Mouse (Mus musculus): ENCODE results near the gene Mfap5. TPM values are rescaled to one million over a fixed set of nuclear protein-coding genes. Genes with fewer than 3 reads are reported as not detected.
"Not testable (repeated sequence)": the region's sequence is repeated elsewhere in the genome, so short reads cannot be mapped to it uniquely, and the experiment has no call there.

Gene Mfap5
- polyA plus RNA-seq (2014; fragmentation: Nextera tagmentation; extraction: Ambion mirVana), result 1.2 and 1.6 TPM in 2 replicates

DNA sequence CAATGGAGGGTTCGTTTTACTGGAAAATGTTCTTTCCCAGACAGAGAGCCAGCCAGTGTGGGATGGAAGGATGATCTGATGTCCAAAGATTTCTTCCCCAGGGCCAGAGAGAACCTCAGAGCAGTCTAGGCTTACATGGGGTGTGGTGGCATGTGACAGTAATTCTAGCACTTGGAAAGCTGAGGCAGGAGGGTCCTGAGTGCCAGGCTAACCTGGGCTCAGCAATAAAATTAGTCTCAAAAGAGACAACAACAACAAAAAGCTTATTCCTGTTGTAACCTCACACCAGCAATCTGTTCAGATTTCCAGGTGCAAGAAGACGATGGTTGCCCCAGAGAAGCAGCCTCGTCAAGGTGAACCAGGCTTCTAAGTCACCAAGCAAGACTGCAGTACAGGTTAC, at the start of gene Mfap5:
Mfap5 (plus strand) TSS at position 301 of the 400 bp plus-strand sequence.
- H3K9me3 ChIP-seq (ENCODE audit: control insufficient read depth, low read length), result no peaks in the 10 kb centered on the region
- WGBS, result 85% methylated on average over 3 of the region's 3 CpGs
- H3K27ac ChIP-seq (ENCODE audit: low read depth, low read length), result no peak within 1 kb of the TSS
- H3K36me3 ChIP-seq (ENCODE audit: control insufficient read depth, insufficient read depth, low read length), result no peaks in the 10 kb centered on the region
- H3K4me2 ChIP-seq (replicated peaks; ENCODE audit: low read depth, low read length), result no peak within 1 kb of the TSS
- H3K27me3 ChIP-seq (ENCODE audit: control insufficient read depth, insufficient read depth, low read length), result no peaks in the 10 kb centered on the region
- H3K4me3 ChIP-seq (ENCODE audit: low read depth, low read length), result no peak within 1 kb of the TSS
- ATAC-seq (ENCODE audit: low FRiP score) (no peak), DNase-seq (ENCODE audit: low spot score) (no peak)
- H3K9ac ChIP-seq (ENCODE audit: low read depth, low read length), result no peak within 1 kb of the TSS
- no peaks in the 10 kb centered on the region for H3K4me1 ChIP-seq (replicated peaks; ENCODE audit: control insufficient read depth, insufficient read depth, low read length)

DNA sequence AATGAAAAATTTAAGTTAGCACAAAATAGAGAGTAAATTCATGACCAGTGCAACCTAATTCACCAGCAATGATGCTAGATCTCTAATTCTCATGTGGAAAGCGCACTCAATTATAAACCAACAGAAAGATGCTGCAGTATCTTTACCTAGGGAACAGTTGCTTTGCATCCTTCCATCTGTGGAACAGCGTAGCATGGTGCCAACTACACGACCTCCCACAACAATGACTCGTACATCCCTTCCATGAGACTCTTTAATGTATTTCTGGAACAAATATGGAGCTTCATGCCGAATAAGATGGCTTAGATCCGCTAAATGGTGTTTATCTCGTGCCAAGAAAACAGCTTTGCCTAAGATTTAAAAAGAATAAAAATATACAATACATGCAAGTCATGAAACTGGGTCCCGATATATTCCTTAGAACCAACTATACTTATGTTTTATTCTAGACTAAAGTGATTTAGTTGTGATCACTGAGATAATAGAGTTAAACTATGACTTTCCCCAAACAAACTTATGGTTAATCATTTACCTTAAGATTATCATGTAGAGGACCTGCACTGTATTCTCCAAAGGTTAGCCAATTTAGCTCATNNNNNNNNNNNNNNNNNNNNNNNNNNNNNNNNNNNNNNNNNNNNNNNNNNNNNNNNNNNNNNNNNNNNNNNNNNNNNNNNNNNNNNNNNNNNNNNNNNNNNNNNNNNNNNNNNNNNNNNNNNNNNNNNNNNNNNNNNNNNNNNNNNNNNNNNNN, 46.5 kb upstream of the Mfap5 start:
- Histone ChIP-seq H3K36me3 (ENCODE audit: control insufficient read depth, insufficient read depth, low read length) (peaks cover 6% of the 10 kb centered on the region; the same call in 1 of the 2 replicates), H3K27me3 (ENCODE audit: control insufficient read depth, insufficient read depth, low read length) (no peaks in the 10 kb centered on the region), H3K27ac (ENCODE audit: low read depth, low read length) (no peak overlapping the region), H3K4me1 (replicated peaks; ENCODE audit: control insufficient read depth, insufficient read depth, low read length) (no peaks in the 10 kb centered on the region), H3K9ac (ENCODE audit: low read depth, low read length) (no peak overlapping the region), H3K9me3 (ENCODE audit: control insufficient read depth, low read length) (no peaks in the 10 kb centered on the region), H3K4me2 (replicated peaks; ENCODE audit: low read depth, low read length) (no peak overlapping the region), H3K4me3 (ENCODE audit: low read depth, low read length) (no peak overlapping the region)
- WGBS, result 97% methylated on average over 8 of the region's 8 CpGs
- ATAC-seq (ENCODE audit: low FRiP score), result no peak
- DNase-seq (ENCODE audit: low spot score), result no peak

DNA sequence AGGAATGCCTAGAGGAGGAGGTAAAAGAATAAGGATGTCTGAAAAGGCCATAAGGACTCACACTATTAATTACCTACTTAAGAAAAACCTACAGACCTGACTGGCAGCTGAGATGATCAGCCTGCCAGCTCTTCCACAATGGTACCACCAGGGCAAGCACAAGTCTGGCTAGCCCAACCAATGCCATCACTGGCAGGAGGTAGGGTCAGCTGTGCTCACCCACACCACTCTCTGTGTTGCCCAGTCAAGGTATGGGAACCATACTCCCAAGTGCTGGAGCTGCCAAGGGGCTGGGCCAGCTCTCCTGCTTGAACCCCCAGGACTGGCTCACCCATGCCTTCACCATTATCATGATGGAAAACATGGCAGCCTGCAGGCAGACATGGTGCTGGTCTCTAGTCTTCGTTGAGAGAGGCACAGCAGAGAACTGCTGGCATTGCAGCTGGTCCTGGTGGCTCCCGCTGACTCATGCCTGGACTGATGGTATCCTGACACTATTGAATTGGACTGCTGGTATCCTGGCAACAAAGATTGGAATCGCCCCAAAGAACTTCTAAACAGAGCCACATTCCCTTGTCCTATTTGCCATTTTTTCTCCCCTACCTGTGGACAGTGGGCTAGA, 39.4 kb upstream of the Mfap5 start:
- no peaks in the 10 kb centered on the region for H3K27me3 ChIP-seq (ENCODE audit: control insufficient read depth, insufficient read depth, low read length)
- no peaks in the 10 kb centered on the region for H3K4me1 ChIP-seq (replicated peaks; ENCODE audit: control insufficient read depth, insufficient read depth, low read length)
- H3K27ac ChIP-seq (ENCODE audit: low read depth, low read length), result no peak overlapping the region
- H3K36me3 ChIP-seq (ENCODE audit: control insufficient read depth, insufficient read depth, low read length), result peaks cover 5% of the 10 kb centered on the region; the same call in 1 of the 2 replicates
- H3K9me3 ChIP-seq (ENCODE audit: control insufficient read depth, low read length), result no peaks in the 10 kb centered on the region
- 67% methylated on average over 3 of the region's 3 CpGs for WGBS
- no peak overlapping the region for H3K4me3 ChIP-seq (ENCODE audit: low read depth, low read length)
- H3K9ac ChIP-seq (ENCODE audit: low read depth, low read length), result no peak overlapping the region
- no peak for ATAC-seq (ENCODE audit: low FRiP score)
- DNase-seq (ENCODE audit: low spot score), result no peak
- no peak overlapping the region for H3K4me2 ChIP-seq (replicated peaks; ENCODE audit: low read depth, low read length)

GRCm38 (mm10) chr6:122469030-122469640, 36.5 kb upstream of the Mfap5 start:
- no peak overlapping the region for H3K4me3 ChIP-seq (ENCODE audit: low read depth, low read length)
- H3K27ac ChIP-seq (ENCODE audit: low read depth, low read length), result no peak overlapping the region
- ATAC-seq (ENCODE audit: low FRiP score), result no peak
- no peak overlapping the region for H3K9ac ChIP-seq (ENCODE audit: low read depth, low read length)
- no peaks in the 10 kb centered on the region for H3K4me1 ChIP-seq (replicated peaks; ENCODE audit: control insufficient read depth, insufficient read depth, low read length)
- 0 out of 2 replicates have a peak, but pooled peaks cover 2% of the 10 kb centered on the region for H3K36me3 ChIP-seq (ENCODE audit: control insufficient read depth, insufficient read depth, low read length)
- no peak overlapping the region for H3K4me2 ChIP-seq (replicated peaks; ENCODE audit: low read depth, low read length)
- DNase-seq (ENCODE audit: low spot score), result no peak
- no peaks in the 10 kb centered on the region for H3K27me3 ChIP-seq (ENCODE audit: control insufficient read depth, insufficient read depth, low read length)
- 97% methylated on average over 15 of the region's 15 CpGs for WGBS
- no peaks in the 10 kb centered on the region for H3K9me3 ChIP-seq (ENCODE audit: control insufficient read depth, low read length)

DNA sequence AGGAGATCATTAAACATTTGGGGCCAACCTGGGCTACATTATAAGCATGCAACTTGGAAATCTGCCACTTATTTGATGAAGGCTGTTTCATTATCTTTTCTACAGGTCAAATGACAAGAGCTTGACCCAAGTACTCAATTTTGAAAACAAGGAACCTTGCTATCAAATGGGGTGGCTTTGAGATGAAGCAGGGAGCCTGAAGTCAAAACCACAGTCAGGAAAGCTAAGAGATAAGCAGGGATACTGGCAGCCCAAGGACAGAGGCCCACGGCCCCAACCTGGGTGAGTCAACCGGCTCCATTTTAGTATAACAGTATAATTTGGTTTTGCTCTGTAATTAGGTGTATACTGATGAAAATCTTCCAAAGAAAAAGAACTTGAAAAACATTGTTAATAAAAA, 35.4 kb upstream of the Mfap5 start:
- Histone ChIP-seq H3K27me3 (ENCODE audit: control insufficient read depth, insufficient read depth, low read length) (no peaks in the 10 kb centered on the region), H3K9ac (ENCODE audit: low read depth, low read length) (no peak overlapping the region), H3K36me3 (ENCODE audit: control insufficient read depth, insufficient read depth, low read length) (0 out of 2 replicates have a peak, but pooled peaks cover 2% of the 10 kb centered on the region), H3K4me1 (replicated peaks; ENCODE audit: control insufficient read depth, insufficient read depth, low read length) (no peaks in the 10 kb centered on the region), H3K4me2 (replicated peaks; ENCODE audit: low read depth, low read length) (no peak overlapping the region), H3K9me3 (ENCODE audit: control insufficient read depth, low read length) (no peaks in the 10 kb centered on the region), H3K4me3 (ENCODE audit: low read depth, low read length) (no peak overlapping the region), H3K27ac (ENCODE audit: low read depth, low read length) (no peak overlapping the region)
- 88% methylated on average over 2 of the region's 2 CpGs for WGBS
- DNase-seq (ENCODE audit: low spot score), result no peak
- no peak for ATAC-seq (ENCODE audit: low FRiP score)

- H3K9me3 ChIP-seq (ENCODE audit: control insufficient read depth, low read length); H3K4me2 ChIP-seq (replicated peaks; ENCODE audit: low read depth, low read length); H3K27ac ChIP-seq (ENCODE audit: low read depth, low read length); DNase-seq (ENCODE audit: low spot score); H3K27me3 ChIP-seq (ENCODE audit: control insufficient read depth, insufficient read depth, low read length); ATAC-seq (ENCODE audit: low FRiP score); H3K36me3 ChIP-seq (ENCODE audit: control insufficient read depth, insufficient read depth, low read length); H3K4me3 ChIP-seq (ENCODE audit: low read depth, low read length); H3K4me1 ChIP-seq (replicated peaks; ENCODE audit: control insufficient read depth, insufficient read depth, low read length); H3K9ac ChIP-seq (ENCODE audit: low read depth, low read length): not testable (repeated sequence)
- WGBS, result 93% methylated on average over 3 of the region's 3 CpGs
Observed at GRCm38 (mm10) chr6:122471461-122471860, 34.2 kb upstream of the Mfap5 start.

DNA sequence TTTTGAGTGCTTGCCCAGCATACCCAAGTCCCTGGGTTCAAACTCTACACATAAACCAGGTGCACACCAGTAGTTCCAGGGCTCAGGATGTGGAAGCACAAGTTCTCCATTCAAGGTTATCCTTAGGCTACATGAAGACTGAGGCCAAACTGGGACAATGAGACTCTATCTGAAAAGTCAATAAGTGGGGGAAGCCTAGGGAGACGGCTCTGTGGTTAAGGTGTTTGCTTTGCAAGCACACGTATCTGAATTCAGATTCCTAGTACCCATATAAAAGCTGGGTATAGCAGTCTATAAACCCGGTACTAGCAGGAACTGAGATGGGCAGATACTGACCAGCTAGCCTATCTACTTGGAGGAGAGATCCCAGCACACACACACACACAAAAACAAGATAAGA, 27.6 kb upstream of the Mfap5 start:
- Histone ChIP-seq H3K36me3 (ENCODE audit: control insufficient read depth, insufficient read depth, low read length) (no peaks in the 10 kb centered on the region), H3K27me3 (ENCODE audit: control insufficient read depth, insufficient read depth, low read length) (no peaks in the 10 kb centered on the region), H3K9ac (ENCODE audit: low read depth, low read length) (no peak overlapping the region), H3K4me1 (replicated peaks; ENCODE audit: control insufficient read depth, insufficient read depth, low read length) (no peaks in the 10 kb centered on the region; the same call in 1 of the 2 replicates), H3K4me3 (ENCODE audit: low read depth, low read length) (no peak overlapping the region), H3K4me2 (replicated peaks; ENCODE audit: low read depth, low read length) (no peak overlapping the region), H3K27ac (ENCODE audit: low read depth, low read length) (no peak overlapping the region), H3K9me3 (ENCODE audit: control insufficient read depth, low read length) (no peaks in the 10 kb centered on the region)
- DNase-seq (ENCODE audit: low spot score) (no peak), ATAC-seq (ENCODE audit: low FRiP score) (no peak)
- 88% methylated on average over 3 of the region's 3 CpGs for WGBS

DNA sequence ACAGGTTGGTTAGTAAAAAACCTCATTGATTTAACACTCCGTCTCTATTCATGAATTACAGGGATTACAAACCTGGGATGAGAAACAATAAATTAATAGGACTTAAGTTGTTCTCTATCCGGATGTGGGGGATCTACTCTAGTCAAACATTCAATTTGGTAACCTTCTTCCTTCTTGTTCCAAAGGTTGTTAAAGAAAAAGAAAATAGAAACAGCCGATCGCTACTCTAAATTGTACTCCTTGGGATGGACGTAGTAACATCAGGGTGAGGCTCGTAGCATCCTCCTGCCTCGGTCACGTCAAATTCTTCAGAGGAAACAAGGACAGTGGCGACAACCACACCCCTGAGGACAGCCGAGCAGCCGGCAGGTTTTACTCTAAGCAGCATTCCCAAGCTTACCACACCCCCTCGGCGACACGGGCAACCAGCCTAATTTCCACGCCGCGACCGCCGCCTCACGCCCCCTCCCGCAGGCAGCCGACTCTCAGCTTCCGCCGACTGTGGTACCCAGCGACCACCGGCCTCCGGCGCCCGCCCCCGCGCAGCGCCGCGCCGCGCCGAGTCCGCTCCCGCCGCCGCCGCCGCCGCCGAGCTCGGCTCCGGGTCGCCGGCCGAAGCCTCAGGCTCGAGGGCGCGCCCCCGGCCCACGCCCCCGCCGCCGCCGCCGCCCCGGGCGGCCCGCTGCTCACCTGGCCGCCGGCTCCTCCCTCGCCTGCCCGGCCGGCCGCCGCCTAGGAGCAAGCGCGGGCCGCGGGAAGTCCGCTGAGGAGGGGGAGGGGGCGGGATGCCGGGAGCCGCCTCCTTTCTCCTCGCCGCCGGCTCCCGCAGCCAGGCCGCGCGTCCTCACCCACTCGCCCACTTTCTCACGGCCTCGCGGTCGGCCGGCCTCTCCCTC, 20.0 kb upstream of the Mfap5 start:
- peak; percentile 69 for ATAC-seq (ENCODE audit: low FRiP score)
- peak overlapping the region; percentile 62 for H3K4me2 ChIP-seq (replicated peaks; ENCODE audit: low read depth, low read length)
- H3K27me3 ChIP-seq (ENCODE audit: control insufficient read depth, insufficient read depth, low read length), result no peaks in the 10 kb centered on the region
- no peaks in the 10 kb centered on the region; the same call in 1 of the 2 replicates for H3K4me1 ChIP-seq (replicated peaks; ENCODE audit: control insufficient read depth, insufficient read depth, low read length)
- H3K36me3 ChIP-seq (ENCODE audit: control insufficient read depth, insufficient read depth, low read length), result no peaks in the 10 kb centered on the region
- peak overlapping the region; percentile 83 for H3K9ac ChIP-seq (ENCODE audit: low read depth, low read length)
- peak overlapping the region; percentile 66 for H3K4me3 ChIP-seq (ENCODE audit: low read depth, low read length)
- H3K27ac ChIP-seq (ENCODE audit: low read depth, low read length), result peak overlapping the region; percentile 97
- H3K9me3 ChIP-seq (ENCODE audit: control insufficient read depth, low read length), result no peaks in the 10 kb centered on the region
- 3% methylated on average over 37 of the region's 91 CpGs for WGBS
- peak; percentile 60 for DNase-seq (ENCODE audit: low spot score)
